Mouse (Mus musculus): ENCODE data around the gene Btc.

GRCm38 (mm10) chr5:91436563-91436962 is 33.8 kb upstream of the Btc start:
- no peak for TF ChIP-seq POLR2A (IDR thresholded peaks at IDR 0.05; ENCODE audit: low read depth, low read length)
- no peak for TF ChIP-seq CTCF (conservative IDR thresholded peaks at IDR 0.05; ENCODE audit: insufficient read depth, insufficient read length, low read depth, low read length)

Data from kidney, adult 2 months (tissue).